Mouse (Mus musculus) small intestine, adult 2 months (tissue): ENCODE data around the gene Cntn5.

Experiments used
- CTCF ChIP-seq: fragments of 200-500 bp; IDR thresholded peaks from 2 replicates; pipeline ENCODE4 v1.5.1; 2012; ENCODE audit warnings: low read depth, mild to moderate bottlenecking, control low read depth, inconsistent platforms, low read length, moderate library complexity, mixed read lengths; ENCODE audit not compliant: insufficient replicate concordance, insufficient read length; ENCODE audit errors: extremely low read depth
- POLR2A ChIP-seq: fragments of 200-500 bp; IDR thresholded peaks from 2 replicates; pipeline ENCODE4 v1.6.1; 2012; ENCODE audit warnings: low read depth, mild to moderate bottlenecking, control low read depth, inconsistent platforms, low read length, moderate library complexity

DNA sequence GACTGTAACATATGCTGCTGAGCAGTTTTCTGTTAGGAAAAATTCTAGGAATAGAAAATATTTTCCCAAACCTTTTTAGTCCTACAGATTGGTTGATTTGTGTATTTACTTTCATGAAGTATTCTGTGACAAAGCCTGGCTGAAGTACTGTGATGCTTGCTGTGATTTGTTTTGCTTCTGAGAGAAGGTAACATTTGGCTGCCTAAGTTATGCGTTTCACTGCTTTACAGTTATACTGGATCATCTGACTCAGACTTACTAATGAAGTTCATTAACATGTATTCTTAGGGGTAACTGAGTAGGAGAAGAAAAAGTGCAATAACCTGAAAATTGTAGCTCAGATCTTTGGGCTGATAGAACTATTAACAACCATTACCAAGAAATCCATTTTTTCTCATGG, 245.1 kb downstream of the Cntn5 start:
- TF ChIP-seq CTCF, result no peak
- TF ChIP-seq POLR2A, result no peak
